Mouse (Mus musculus): ENCODE measurements at regions not wholly inside any gene's neighbourhood (a gene's known extent, or its start where the extent isn't known, plus 50 kb on each side); places are given as distances from the start of the nearest gene placed in this dataset.

- no peak for TF ChIP-seq CHD2 (IDR thresholded peaks at IDR 0.05; ENCODE audit: low read depth, low read length)
- TF ChIP-seq MAFK (IDR thresholded peaks at IDR 0.05; ENCODE audit: insufficient read depth, low read depth, low read length), result no peak
- TF ChIP-seq ZNF384 (IDR thresholded peaks at IDR 0.05; ENCODE audit: low read depth, low read length), result no peak
- no peak for TF ChIP-seq HCFC1 (IDR thresholded peaks at IDR 0.05; ENCODE audit: borderline replicate concordance, insufficient read depth, low read length)
- no peak for TF ChIP-seq ZC3H11A (IDR thresholded peaks at IDR 0.05; ENCODE audit: borderline replicate concordance, low read depth, low read length)
Measured at GRCm38 (mm10) chr12:9881953-9882623, 312.2 kb downstream of the Osr1 start.

All from ES-E14 (cell line).